Mouse (Mus musculus): ENCODE results near the gene Cdr2l.
"Not testable (repeated sequence)": the region's sequence is repeated elsewhere in the genome, so short reads cannot be mapped to it uniquely, and the experiment has no call there.

Gene Cdr2l

DNA sequence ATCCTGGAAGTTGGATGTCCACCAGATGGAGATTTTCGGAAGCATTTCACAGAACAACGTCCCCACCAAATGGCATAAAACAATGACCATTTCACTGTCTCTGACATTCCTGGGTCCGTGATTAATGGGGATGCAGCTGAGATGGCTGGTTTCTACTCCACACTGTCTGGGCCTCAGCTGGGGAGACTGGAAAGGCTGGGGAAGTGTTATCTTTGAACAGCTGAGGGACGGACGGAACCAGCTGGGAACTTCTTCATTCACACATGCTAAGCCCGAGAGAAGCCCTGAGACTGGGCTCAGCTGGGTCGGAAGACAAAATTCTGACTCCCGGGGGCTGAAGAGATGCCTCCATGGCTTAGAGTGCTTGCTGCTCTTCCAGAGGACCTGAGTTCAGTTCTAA lies 10.4 kb upstream of the Cdr2l start:
- DNase-seq (ENCODE audit: low spot score), result no peak

DNA sequence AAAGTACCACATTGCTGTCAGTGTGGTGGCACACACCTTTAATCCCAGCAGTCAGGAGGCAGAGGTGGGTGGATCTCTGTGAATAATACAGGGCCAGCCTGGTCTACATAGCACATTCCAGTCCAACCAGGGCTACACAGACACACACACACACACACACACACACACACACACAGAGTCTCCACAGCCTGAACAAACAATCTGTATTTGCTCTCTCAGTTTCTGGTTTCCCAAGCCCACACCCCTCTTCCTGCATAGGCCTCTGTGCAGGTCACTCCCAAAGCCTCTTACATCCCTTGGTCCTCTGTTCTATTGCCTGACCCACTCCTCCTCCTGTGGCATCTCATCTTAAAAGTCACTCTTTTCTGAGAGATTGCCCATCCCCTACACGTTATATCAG lies 9.7 kb upstream of the Cdr2l start:
- DNase-seq (ENCODE audit: low spot score), result no peak

DNA sequence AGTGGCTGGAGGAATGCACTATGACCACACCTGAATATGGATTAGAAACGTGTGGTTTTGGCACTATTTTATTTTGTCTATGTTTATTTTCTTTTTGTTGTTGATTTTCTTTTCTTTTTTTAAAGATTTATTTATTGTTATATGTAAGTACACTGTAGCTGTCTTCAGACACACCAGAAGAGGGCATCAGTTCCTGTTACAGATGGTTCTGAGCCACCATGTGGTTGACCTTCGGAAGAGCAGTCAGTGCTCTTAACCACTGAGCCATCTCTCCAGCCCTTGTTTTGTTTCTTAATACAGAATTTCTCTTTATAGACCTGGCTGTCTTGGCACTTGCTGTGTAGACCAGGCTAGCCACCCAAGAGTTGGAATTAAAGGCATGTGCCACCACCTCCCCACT lies 9.0 kb upstream of the Cdr2l start:
- no peak for DNase-seq (ENCODE audit: low spot score)

DNA sequence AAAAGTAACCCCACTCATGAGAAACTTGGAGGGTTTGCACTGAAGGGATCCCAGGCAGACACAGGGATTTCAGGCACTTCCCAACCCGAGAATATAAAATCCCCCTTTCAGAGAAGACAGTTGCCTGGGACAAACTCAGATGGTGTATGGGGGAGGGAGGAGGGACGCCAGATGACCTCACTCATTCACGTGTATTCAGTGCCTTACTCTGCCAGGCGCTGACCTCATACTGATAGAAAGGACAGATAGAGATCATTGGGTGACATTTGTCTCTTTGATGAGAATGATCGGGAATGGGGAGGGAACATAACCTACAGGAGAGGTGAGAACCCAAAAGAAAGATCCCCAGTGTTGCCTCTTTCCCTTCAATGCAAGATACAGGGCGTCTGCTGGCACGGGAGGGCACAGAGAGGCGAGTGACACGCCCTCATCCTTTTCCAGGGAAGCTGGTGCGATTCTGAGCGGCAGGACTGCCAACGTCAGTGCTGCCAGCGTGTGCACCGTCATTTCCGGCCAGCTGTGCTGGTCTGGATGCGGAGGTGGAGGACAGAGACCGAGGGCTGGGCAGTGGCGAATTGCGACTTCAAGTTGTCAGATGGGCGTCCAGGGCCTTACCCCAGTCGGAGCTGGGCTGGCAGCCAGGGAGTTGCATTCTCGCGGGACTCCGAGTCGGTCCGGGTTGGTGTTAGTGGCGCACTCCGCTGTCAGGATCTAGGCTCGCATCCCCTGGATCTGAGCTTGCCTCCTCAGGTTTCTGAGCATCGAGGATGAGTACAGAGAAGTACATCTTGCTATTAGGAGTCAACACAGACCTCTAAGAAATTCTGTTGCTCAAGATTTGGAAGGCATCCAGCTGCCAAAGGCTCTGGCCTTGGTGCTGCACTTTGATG lies 7.7 kb upstream of the Cdr2l start:
- DNase-seq (ENCODE audit: low spot score), result peak; percentile 41

DNA sequence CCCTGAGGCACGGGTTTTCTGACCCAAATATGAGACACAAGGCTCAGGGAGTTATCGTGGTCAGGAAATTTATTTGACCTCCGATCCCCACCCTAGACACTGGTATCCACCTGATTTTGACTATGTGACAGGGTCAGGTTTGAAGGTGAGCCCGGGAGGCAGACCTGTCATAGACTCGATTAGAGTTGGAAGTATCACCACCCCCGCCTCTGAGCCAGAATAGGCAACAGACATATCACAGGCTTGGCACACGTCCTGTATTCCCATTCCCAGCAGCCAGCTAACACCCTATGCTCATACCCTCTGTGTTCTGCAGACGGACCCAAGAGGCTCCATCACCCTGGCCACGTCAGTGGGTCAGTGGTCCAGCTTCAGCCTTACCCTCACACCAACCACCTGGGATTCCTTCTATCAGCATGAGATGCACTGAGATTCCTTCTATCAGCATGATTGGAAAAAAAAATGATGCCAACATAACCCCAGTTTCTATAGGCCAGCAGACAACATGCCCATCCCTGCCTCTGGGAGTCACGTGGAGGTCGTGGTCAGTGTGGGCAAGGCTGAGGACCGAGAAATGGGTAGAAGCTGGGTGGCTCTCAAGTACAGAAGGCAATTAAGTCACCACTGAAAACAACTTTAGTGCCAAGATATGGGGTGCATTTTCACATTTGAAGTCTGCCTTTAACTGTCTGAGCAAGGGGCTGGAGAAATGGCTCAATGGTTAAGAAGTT lies 6.9 kb upstream of the Cdr2l start:
- no peak for DNase-seq (ENCODE audit: low spot score)

DNA sequence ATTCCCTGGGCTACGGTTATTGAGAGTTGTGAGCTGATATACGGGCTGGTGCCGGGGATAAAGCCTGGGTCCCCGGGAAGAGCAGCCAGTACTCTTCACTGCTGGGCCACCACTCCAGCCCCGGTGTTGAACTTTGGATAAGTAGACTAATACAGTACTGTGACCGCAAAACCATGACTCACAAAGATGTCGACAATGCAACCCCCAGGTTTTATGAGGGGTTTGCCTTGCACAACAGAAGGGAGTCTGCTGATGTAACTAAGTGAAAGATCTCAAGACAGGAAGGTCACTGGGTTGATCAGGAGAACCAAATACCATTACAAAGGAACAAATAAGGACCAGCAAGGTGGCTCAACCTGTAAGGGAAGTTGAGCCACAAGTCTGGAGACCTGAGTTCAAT lies 5.0 kb upstream of the Cdr2l start:
- DNase-seq (ENCODE audit: low spot score), result no peak

DNA sequence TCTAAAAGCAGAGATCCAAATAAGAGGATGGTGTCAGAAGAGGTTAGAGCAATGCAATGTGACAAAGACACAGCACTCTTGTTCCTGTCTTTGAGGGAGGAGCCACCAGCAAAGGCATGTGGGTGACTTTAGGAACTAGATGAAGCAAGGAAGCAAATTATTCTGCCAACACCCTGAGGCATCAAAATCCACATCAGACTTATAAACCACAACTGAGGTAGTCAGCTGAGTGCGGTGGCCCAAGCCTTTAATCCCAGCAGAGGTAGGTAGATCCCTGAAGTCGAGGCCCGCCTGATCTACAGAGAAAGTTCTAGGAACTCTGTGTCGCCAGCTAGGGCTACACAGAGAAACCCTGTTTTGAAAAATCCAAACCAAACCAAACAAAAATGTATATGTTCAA lies 4.5 kb upstream of the Cdr2l start:
- no peak for DNase-seq (ENCODE audit: low spot score)

DNA sequence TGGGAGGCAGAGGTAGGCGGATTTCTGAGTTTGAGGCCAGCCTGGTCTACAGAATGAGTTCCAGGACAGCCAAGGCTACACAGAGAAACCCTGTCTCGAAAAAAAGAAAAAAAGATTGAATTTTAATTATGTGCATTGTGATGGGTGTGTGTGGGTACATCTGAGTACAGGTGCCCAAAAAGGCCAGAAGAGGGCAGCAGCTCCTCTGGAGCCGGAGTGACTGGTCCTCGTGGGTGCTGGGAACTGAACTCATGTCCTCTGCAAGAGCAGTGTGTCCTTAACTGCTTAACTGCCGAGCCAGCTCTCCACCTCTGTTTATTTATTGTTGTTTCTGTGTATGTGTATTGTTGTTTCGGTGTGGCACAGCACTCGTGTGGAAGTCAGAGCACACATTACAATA lies 3.9 kb upstream of the Cdr2l start:
- no peak for DNase-seq (ENCODE audit: low spot score)

DNA sequence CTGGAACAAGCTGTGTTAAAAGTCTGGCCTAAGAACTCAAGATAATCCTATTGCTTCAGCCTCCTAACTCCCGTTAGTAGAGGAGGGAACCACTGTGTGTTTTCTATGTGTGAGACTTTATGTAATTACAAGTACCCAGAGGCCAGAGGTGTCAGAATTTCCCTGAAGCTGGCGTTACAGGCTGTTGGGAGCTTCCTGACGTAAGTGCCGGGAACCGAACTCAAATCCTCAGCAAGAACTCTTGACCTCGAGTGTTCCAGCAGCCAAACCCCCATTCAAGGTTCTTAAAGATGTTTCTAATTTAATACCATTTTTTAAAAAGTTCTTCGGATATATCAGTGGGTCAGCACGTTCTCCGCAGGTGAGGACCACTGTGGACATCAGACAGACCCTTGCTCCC lies 440 bp upstream of the Cdr2l start:
- DNase-seq (ENCODE audit: low spot score), result no peak

DNA sequence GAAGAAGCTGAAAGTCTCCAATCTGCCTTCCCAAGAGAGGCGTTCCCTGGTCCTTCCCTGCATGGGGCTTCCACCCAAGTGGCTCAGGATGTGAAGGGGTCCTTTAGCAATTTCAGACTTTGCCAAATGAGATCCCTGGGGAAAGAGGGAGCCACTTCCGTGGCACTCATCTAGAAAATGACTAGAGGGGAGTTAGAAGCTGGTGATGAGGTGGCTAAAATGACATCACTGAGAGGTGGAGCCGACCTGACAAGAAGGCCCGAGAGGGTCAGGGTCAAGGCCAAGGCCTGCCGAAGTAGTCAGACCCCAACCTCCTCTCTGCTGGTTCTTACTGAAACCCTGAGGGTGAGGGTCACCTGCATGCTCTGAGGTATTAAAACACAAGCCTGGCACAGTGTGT lies 1.2 kb downstream of the Cdr2l start:
- DNase-seq (ENCODE audit: low spot score), result no peak

DNA sequence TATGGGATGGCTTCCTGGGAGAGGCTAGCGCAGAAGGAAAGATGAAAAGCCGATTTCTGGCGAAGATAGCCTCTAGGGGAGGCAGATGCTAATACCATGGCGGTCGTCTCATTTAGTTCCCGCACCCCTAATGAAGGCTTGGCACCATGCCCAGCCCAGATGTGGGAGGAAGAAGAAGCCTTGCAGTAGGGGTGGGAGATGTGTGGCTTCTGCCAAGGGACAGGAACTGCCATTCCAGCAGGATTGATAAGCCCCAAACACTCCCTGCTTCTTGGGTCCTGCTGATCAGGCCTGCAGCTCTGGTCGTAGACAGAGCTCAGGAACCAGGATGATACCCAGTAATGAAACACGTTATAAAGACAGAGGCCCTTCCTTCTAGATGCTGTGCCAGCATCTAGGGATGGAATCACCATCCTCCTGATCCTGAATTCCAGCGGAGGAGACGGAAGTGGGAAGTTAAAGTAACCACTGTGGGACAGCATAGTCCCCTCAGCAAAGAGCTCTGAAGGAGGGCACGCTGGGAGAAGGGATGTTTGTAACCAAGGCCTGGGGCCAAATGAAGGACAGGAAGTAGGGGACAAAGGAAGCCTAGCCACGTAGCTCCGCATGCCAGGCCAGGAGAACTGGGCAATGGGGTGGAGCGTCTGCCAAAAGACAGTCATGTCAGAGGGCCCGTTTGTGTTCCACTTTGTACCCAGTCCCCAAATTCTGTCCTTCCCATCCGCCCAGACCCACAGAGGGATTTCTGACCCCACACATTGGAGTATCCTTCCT lies 2.2 kb downstream of the Cdr2l start:
- DNase-seq (ENCODE audit: low spot score), result no peak

DNA sequence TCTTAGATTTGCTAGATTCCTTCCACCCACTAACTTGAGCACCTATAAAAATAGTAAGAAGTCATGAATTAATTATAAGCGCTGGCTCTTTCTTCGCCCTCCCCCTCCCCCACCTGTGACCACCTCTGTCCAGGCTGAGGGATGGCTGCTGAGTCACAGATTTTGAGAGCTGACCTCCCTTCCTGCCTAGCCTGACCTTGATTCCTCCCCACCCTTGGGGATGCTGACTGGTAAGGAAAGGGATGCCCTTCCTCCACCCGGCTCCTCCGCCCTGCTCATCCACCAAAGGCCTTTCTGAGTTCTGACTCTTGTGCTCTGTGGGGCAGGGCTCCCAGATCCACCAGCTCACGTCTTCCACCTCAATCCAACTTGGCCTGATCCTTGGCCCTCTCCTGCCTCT lies 2.9 kb downstream of the Cdr2l start:
- DNase-seq (ENCODE audit: low spot score), result no peak

DNA sequence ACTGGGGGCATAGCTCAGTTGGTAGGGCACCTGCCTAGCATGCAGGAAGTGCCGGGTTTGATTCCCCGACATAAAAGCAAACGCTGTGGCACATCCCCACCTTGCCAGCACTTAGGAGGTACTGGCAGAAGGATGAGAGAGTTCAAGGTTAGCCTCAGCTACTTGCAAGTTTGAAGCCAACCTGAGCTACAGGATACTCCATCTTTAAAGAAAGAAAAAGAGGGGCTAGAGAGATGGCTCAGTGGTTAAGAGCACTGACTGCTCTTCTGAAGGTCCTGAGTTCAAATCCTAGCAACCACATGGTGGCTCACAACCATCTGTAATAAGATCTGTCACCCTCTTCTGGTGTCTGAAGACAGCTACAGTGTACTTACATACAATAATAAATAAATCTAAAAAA lies 5.1 kb downstream of the Cdr2l start:
- DNase-seq (ENCODE audit: low spot score), result not testable (repeated sequence)

DNA sequence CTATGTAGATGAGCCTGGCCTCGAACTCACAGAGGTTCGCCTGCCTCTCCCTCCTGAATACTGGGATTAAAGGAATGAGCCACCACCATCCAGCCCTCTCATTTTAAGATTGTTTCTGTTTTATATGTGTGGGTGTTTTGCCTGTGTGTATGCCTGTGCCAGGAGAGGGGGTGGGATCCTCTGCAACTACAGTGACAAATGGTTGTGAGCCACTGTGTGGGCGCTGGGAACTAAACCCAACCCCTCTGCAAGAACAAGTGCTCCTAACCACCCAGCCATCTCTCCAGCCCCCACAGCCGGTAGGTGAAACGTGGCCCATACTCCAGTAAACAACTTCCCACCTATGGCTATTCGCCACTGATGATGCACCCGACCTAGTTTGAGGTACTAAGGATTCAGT lies 9.6 kb downstream of the Cdr2l start:
- no peak for DNase-seq (ENCODE audit: low spot score)

DNA sequence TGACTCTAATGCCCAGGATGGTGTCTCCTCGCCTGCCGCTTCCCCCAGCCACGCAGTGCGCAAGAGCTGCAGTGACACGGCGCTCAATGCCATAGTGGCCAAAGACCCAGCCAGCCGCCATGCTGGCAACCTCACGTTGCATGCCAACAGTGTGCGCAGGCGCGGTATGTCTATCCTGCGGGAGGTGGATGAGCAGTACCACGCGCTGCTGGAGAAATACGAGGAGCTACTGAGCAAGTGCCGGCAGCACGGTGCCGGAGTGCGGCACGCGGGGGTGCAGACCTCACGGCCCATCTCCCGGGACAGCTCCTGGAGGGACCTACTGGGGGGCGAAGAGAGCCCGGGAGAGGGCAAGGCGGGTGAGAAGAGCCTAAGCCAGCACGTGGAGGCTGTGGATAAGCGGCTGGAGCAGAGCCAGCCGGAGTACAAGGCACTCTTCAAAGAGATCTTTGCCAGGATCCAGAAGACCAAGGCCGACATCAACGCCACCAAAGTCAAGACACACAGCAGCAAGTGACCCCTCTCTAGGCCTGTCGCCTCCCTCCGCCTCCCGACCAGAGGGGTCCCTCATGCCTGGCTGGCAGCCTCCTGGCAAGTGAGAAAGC lies 12.1 kb downstream of the Cdr2l start:
- no peak for DNase-seq (ENCODE audit: low spot score)

DNA sequence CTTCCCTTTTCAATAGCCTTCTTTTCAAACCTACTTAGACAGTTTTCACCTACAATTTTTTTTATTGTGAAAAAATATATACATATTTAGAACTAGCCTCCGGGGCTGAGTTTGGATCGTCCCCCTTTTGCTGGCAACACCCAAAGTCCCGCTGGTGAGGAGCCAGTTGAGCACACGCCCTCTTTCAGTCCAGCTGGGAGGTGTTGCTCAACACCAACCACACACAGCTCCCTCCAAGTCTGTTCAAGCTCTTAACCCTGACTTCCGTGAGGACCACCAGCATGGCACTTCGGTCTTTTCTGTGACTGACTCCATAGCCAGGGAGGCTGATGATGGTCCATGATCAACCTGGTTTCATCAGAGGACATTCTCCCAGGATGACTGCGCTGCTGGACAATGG lies 16.4 kb downstream of the Cdr2l start:
- no peak for DNase-seq (ENCODE audit: low spot score)

DNA sequence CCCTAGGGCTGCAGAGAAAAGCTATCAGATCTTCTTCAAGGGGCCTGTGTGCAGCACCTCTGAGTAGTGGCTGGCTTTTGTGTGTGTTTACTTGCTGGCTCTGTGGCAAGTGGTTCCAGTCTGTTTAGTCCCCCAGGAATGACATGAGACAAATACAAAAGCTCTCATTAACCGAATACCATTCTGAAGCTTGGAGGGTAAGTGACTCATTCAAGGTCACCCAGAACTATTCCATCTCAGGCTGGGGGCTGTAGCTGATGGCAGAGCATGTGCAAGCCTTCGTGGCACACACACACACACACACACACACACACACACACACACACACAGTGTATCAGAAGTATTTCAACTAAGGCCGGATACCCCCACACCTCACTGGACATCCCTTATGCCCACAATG lies 18.4 kb downstream of the Cdr2l start:
- no peak for DNase-seq (ENCODE audit: low spot score)

DNA sequence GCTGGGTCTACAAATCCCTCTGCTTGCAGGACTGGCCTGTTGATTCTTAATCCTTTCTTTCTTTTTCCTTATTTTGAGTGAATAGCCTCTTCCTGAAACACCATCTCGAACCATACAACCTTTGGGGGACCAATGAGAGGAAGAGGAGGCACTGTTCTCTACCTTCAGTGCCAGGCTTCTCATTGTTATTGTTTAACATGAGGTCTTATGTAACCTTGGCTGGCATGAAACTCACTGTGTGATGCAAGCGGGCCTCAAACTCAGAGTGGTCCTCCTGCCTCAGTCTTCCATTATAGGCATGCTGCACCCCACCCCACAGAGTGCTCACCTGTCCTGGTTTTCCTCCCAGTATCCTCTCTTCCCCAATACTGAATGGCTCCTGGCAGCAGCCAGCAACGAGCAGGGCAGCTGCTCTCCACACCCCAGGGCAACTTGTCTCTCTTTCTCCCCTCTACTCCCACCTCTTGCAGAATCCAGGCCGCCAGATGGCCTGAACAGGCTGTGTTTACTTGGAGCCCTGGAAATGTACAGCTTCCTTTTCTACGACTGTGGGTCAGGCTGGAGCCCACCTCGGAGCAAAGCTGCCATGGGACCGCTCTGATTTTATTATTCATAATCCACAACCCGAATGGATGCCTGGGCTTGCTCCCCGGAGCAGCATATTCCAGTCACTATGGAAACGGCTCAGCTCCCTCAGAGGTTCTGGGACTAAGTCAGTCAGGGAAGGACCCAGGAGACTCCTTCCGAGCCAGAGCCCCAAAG lies 19.1 kb downstream of the Cdr2l start:
- no peak for DNase-seq (ENCODE audit: low spot score)

DNA sequence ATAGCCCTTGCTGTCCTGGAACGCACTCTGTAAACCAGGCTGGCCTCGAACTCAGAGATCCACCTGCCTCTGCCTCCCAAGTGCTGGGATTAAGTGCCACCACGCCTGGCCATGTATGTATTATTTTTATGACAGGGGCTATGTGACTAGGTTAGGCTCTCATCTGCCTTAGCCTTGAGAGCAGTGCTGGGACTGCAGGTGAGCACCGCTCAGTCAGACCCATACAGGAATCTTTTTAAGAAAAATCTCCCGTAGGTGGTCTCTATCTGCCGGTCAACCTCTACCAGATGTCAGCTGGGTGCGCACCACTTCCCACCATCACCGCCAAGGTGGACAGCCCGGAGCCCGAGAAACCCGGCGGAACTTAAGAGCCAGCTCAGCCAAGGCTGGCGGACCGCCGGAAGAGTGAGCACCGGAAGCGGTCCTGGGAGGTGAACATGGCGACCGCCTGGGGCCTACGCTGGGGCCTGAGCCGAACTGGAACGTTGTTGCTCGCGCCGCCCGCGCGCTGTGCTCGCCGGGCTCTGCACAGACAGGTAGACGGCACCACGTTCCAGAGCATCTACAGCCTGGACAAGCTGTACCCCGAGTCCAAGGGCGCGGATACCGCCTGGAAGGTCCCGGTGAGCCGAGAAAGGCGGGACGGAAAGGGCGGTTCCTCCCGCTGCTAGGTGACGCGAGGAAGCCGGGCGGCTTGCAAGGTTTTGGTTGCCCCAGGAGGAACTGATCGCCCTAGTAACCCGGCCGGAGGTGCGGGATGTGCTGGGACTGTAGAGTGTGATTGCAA lies 21.8 kb downstream of the Cdr2l start, which contains the start of gene Mrpl58:
Mrpl58 (plus strand) TSS at position 415 of the 787 bp plus-strand sequence.
- DNase-seq (ENCODE audit: low spot score), result peak; percentile 67

DNA sequence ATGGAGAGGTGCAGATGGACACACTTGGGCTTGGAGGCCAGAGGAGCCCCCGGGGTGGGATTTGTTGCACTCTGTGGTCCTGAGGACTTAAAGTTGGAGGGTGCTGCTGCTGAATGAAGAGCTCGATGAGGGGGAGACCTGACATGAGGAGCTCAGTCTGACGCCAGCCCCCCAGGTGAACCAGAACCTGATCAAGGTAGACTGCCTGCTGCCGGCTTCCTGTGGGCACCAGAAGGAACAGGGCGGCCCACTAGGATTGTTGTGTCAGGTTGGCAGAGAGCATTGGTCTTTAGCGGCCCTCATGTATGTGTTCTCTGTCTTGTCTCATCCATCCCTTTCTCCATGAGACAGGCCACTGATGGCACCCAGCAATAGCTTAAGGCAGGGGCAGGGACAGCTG lies 24.0 kb downstream of the Cdr2l start:
- DNase-seq (ENCODE audit: low spot score), result no peak
